Mouse (Mus musculus) heart, embryonic 13.5 days (tissue): ENCODE data around the gene Chga. TPM values are rescaled to one million over a fixed set of nuclear protein-coding genes. Genes with fewer than 3 reads are reported as not detected.

Experiments
- polyA plus RNA-seq: library from polyadenylated mRNA; unstranded; fragments of >200 nt; fragmentation: Nextera tagmentation; extraction: Ambion mirVana; gene quantifications from 2 replicates; pipeline ENCODE4 v1.2.1, GENCODE M21; 2015

The Chga gene
- polyA plus RNA-seq, 1 experiment from 2014 or later = 0.84 TPM

Other genes starting within 250 kb of the Chga start
- gene Lgmn, start 115.2 kb upstream of the Chga start, polyA plus RNA-seq = 119 and 122 TPM in 2 replicates
- gene Golga5, start 85.8 kb upstream of the Chga start, polyA plus RNA-seq = 22.3 and 22.8 TPM in 2 replicates
- gene Itpk1, start 150.0 kb downstream of the Chga start, polyA plus RNA-seq = 4.3 and 6.4 TPM in 2 replicates
- gene Moap1, start 188.7 kb downstream of the Chga start, polyA plus RNA-seq = 17.9 and 18.3 TPM in 2 replicates
- 6.8 and 7.5 TPM in 2 replicates for gene Tmem251, start 188.8 kb downstream of the Chga start, polyA plus RNA-seq
- gene Gm28051, start 202.8 kb downstream of the Chga start, polyA plus RNA-seq = not detected in 2 replicates
- 20.7 and 26.6 TPM in 2 replicates for gene Gon7, start 202.8 kb downstream of the Chga start, polyA plus RNA-seq
- gene Ubr7, start 203.0 kb downstream of the Chga start, polyA plus RNA-seq = 26.5 and 30.3 TPM in 2 replicates
- gene Gm20604, start 203.7 kb downstream of the Chga start, polyA plus RNA-seq = 17.8 and 18.1 TPM in 2 replicates